Mouse (Mus musculus): ENCODE data around the gene Amer2. TPM values are rescaled to one million over a fixed set of nuclear protein-coding genes. Genes with fewer than 3 reads are reported as not detected.
"Not testable (repeated sequence)": the region's sequence is repeated elsewhere in the genome, so short reads cannot be mapped to it uniquely, and the experiment has no call there.

The Amer2 gene
- total RNA-seq (2021) = not detected
- long read RNA-seq, experiment 1 = 0 reads
- long read RNA-seq, experiment 2 = 0 reads

DNA sequence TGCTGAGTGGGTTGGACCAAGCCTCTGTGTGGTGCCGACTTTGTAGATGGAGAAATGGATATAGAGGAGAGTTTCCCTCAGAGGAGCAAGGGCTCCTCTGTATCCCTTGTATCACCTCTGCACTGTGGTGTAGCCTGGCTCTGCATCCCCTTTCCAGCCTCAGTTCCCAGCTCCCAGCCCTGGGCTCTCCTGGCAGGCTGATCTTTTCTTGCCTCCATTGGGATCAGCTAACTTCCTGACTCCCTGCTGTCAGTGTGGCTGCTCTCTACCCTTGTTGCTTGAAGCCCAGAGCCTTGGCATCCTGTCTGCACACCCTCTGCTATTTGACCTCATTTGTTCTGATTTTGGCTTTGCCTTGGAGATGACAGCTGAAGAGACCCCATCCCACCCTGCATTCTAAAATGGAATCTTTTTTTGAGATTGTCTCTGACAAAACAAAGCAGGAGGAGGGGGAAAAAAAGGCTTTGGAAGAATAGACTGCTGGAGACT, at the start of gene Amer2:
Gene Amer2, plus strand, starts transcription at position 439 of the 489 bp plus-strand sequence.
- DNase-seq = no peak
- intact Hi-C loops (cut with DNase I) = no loop called here

DNA sequence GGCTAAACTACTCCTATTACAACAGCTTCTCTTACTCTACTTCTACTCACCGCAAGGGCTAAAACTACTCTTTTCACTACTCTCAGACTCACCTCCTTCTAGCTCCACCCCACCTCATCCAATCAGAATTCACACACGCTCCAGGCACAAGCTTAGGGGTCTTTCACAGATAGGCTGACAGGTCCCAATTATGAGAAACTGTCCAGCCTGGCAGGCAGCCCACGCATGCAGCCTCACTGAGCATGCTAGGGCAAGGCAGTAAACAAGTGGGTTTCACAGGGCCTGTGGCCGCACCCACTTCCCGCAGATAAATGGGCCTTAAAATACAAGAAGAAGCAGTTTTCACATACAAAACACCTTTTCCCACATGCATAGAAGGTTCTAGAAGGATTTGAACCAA, 33.1 kb upstream of the Amer2 start:
- intact Hi-C loops (cut with DNase I) = not testable (repeated sequence)

DNA sequence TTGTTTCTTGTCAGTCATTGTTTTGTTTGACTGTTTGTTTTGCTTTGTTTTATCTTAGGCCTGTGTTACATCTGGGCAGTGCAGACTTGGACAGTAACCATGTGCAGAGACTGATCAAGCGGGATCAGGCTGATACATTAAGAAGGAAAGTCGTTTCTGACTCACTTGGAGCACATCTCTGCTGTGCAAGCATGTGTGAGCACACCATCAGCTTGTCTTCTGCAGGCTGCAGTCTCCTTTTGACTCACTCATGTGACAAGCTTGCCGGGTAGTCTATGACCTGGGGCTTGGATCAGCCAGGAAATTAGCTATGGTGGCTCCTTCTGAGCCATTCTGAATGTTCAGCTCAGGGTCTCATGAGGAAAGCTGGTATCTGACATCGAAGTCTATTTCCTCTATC, 32.5 kb upstream of the Amer2 start:
- DNase-seq = no peak
- intact Hi-C loops (cut with DNase I) = no loop called here

More for the DNA sequence above, 33.1 kb upstream of the Amer2 start:
- not testable (repeated sequence) for DNase-seq

DNA sequence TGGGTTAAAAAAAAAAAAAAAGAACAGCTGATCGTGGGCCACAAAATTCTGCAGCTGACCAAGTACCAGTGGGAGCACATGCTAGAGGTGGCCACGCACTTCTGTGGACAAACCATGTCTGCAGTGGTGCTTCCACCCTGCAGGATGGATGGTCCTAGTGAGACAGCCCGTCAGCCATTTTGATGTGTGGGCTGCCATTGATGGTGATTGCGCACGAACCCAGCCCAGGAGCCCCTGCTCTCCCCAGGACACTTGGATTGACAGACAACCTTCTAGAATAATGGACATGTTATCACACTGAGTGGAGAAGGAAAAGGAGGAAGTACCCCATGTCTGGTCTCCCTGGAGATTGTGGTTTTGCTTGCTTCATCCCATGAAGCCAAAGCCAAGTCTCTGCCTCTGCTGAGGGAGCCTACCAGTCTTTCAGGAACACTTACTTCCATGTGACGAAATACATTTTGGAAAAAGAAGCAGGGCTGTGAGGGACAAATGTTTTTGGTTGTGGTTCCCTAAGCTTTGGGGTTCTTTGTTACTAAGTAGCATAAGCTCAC, 27.7 kb upstream of the Amer2 start:
- DNase-seq = no peak

DNA sequence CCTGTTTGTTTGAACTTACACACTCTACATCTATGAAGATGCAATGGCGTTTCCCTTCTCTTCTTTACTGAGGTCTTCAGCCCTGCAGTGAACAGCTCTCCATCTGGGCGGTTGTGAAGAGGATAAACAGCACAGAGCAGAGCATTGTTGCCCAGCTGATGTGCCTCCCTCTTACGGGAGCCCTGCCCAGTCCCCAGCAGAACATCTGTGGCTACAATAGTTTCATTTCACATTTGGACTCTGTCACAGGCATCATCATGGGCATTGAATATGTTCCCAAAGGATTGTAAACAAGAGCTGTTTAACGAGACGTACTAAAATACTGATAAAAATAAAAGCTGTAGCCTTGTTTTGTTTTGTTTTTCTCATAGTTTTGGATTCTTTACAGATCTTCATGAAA, 14.7 kb upstream of the Amer2 start:
- intact Hi-C loops (cut with DNase I) = no loop called here
- DNase-seq = no peak

More for the DNA sequence above, 27.7 kb upstream of the Amer2 start:
- intact Hi-C loops (cut with DNase I) = no loop called here

DNA sequence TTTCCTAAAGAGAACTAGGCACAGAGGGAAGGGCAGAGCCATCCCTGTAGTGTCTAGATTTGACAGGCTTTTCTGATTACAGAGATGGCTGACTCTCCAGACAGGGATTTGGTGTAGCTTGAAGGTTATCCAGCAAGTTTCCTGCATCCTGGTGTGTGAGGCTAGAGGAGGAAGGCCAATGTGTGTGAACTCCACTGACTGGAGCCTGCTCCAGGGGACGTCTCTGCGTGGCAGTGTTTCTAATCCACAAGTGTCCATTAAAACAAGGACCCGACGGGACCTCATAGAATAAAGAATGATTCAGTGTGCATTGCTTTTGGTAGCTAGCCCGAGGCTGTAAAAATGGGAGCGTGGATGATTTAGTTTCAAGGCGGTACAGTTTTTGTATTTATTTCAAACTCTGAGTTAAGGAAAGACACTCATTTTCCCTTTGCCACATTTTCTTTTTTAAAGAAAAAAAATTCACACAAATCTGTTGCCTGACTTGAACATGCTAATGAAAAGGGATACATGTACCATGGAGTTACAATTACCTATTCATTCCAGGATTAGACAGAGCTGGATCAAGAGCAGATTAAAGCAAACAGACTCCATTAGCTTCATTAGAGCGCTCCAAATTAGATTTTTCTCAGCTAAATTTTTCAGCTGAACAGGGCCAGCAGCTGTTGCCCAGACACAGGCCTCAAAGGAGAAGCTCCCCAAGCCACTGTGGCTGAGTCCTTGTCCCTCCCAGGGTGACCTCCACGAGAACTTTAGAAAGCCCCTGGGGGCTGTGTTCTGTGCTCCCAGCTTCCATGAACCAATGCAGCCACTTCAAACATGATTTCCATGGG, 11.5 kb upstream of the Amer2 start:
- no peak for DNase-seq
- intact Hi-C loops (cut with DNase I) = no loop called here

DNA sequence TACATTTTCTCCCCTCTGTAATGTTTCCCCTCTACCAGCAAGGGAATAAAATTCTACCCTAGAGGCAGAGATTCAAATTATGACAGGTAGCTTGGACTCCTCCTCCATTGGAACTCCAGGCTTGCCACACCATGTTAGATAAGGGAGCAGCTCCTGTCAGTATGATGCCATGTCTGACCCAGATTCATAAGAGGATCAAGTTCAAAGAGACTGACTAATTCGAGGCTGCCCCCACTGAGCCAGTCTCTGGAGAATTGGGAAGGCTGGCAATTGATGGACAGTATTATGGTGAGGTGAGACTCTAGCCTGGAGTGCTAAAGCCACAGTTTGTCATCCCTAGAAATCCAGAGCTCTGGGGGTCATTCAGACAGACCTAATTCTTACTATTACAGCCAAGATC, 6.3 kb upstream of the Amer2 start:
- DNase-seq = no peak
- intact Hi-C loops (cut with DNase I) = no loop called here

DNA sequence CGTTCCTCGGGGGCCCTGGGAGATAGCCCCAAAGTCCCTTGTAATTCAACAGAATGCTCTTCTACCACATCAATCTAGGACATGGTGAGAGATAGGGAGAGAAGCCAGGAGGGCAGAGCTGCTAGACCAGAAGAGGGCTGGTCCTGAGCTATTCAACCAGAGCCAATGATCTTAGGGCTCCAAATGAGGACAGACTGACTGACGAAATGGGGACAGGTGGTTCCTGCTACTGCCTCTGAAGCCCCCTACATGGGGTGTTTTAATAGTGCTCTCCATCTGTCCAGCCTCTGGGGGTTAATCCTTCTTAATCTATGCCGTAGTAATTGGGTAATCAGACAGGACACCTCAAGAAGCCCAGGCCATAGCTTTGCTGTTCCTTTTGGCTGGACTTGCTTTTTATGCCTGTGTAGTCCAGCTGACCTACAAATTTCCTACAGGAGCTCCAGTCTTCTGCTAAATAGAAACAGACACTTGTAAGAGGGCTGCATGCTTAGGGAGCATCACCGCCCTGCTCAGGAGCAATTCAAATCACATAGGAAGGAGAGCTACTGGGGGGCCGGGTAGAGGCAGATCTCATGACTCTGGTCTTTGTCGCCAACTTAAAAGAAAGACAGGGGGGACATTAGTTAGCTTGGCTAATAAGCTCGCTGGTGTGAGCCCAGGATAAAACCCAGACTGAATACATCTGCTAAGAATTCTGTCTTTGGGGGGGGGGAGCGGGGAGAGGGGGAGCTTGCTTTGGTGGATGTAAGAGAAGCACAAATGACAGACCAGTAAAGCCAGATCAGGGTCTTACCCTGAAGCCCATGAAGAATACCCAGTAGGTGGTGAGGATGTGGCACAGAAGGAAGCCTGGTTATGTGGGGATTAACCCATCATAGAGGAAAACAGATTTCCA, 4.0 kb upstream of the Amer2 start:
- no peak for DNase-seq
- intact Hi-C loops (cut with DNase I) = no loop called here

DNA sequence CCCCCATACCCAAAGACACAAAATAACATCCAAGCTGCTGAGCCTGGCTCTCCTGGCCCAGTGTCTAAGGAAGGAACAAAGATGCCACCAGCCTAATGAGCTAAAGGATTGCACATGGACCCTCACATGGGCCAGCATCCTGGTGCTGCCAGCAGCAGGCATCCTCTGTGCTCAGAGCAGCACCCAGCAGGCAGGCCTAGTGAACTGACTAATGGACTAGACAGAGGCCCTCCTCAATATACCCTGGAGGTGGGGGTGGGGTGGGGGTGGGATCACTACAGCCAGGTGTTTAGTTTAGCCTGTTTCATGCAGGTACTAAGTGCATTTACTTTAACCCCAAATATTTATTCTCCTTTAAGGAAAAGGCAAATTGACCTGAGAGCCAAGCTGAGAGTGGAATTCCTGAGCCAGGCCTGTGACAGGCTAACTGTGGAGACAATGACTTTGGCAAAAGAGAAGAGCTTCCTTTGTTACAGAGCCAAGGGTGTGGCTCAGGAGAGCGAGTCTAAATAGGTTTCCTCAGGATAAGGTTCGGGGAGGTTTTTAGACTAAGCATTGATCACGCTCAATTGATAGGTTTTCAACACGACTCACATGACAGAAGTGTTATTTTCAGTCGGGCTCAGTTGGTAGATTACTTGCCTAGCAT, 3.3 kb upstream of the Amer2 start:
- intact Hi-C loops (cut with DNase I) = no loop called here

DNA sequence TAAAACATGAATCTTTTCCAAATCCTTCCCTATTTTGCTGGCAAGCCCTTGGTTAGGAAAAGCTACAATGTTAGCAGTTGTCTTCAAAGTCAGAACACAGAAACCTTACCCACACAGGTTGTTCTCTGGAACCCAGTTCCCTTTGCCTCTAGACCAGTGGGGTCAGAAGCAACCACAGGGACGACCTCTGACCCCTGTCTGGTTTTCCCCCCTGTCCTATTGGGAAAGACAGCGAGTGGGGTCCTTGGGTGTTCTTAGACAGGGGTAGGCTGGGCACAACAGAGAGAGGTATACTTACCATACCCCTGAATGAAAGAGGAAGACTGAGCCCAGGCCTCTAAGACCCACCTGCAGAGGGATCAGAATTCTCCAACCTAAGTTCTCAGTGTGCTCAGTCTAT, 4.0 kb downstream of the Amer2 start:
- DNase-seq = no peak
- intact Hi-C loops (cut with DNase I) = no loop called here

More for the DNA sequence above, 3.3 kb upstream of the Amer2 start:
- DNase-seq = no peak

DNA sequence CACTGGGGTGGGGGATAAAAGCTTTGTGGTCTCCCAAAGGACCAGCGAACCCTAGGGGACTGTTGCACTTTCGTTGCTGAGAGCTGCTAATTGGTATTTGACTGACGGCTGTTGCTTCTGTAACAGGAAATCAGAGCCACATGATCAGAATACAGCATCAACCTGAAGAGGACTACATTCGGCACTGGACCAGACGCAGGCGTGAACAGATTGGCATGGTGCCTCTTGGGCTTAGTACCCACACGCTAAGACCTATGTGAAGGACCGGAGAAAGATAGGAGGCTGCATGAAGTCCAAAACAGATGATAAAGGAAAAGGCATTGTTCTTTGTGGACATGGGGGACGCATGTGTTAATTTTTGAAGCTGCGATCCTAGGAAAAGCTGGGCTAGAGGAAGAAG, 4.5 kb downstream of the Amer2 start:
- intact Hi-C loops (cut with DNase I) = no loop called here
- no peak for DNase-seq

DNA sequence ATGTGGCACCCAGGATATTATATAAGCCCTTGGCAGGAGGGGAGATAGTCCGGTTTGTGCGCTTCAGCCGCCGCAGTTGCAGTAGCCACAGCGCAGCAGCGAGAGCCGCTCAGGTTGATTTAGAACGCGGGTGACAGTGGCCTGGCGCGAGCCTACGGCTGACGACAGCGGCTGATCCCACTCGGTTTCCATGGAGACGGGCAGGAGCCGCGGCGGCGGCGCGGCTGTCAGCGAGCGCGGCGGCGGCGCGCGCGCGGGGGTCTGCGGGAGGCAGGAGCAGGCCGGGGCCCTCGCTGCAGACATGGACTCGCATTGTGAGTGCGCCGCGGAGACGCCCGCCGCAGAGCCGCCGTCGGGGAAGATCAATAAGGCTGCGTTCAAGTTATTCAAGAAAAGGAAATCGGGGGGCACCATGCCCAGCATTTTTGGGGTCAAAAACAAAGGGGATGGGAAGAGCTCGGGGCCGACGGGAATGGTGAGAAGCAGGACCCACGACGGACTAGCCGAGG, 5.1 kb downstream of the Amer2 start:
- peak; percentile 25 to 34 for DNase-seq
- intact Hi-C loops (cut with DNase I) = no loop called here

DNA sequence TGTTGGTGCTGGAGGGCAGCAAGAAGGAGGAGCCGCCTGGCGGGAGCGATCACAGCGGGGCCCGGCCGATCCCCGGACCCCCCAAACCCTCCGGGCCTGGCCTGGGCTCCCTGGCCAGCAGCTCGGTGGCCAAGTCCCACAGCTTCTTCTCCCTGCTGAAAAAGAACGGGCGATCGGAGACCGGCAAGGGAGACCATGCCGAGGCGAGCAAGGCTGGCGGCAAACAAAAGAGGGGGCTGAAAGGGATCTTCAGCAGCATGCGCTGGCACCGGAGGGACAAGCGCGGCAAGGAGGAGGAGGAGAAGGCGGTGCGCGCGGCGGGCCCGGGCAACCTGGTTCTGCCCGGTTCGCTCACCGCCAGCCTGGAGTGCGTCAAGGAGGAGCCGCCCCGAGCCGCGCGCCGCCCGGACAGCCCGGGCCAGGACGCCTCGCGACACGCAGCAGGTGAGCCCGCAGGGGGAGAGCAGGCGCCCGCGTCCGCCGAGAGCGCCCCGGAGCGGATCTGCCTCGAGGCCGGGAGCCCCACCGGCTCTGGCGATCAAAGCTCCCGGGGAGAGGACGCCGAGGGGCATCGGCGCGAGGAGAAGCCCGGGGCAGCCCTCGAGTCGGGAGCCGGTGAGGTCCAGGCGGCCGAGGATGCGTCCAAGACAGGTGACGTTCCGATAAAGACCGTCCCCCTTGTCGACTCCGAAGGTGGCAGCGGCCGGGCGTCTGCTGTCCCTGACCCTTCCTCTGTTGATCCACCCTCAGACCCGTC, 5.7 kb downstream of the Amer2 start:
- DNase-seq = peak; percentile 13
- intact Hi-C loops (cut with DNase I) = no loop called here

DNA sequence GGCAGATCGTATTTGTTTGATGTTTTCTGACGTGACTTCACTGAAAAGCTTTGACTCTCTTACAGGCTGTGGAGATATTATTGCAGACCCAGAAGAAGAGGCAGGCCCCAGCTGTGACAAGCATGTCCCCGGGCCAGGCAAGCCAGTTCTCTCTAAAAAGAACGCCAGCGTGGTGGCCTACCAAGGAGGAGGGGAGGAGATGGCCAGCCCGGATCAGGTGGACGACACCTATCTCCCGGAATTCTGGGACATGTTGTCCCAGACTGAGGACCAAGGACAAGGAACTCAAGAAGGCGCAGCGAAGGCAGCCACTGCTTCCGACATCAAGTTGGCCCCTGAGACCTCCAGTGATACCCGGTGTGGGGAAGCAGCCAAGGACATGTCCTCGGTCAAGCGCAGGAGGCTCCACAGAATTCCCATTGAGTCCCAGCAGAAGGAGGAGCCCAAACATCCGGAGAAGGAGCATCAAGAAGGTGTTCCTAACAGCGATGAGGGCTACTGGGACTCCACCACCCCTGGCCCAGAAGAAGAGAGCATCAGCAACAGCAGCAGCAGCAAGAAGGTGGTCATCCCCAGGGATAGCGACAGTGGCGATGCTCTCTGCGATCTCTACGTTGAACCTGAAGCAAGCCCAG, 6.4 kb downstream of the Amer2 start:
- peak in 1 of 2 experiments; percentile 2 for DNase-seq
- intact Hi-C loops (cut with DNase I) = no loop called here

DNA sequence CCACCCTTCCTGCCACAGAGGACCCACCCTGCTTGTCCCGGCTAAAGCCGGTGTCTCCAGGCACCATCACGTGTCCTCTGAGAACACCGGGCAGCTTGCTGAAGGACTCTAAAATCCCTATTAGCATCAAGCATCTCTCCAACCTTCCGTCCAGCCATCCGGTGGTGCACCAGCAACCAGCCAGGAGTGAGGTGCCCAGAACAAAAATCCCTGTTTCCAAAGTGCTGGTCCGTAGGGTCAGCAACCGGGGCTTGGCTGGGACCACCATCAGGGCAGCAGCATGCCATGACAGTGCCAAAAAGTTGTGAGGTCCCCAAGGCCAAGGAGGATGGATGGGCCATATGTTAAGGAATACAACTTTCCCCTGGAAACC, 6.9 kb downstream of the Amer2 start:
- DNase-seq = no peak
- intact Hi-C loops (cut with DNase I) = no loop called here

DNA sequence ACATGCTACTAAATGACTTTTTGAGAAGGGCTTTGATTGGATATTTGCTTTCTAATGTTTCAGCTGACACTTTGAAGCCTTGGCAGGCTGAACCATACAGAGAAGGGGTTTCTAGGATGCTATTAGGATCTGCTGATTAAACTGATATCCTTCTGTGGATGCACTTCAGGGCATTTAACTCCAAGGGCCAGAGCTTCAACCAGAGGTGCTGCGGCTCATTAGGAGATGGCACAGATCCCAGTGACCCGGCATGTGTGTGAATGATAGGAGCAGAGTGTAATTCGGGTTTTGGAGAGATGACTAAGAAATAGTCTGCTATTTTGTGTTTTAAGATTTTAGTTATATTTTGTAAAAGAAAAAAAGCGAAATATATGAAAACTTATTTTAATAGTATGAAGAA, 8.6 kb downstream of the Amer2 start:
- intact Hi-C loops (cut with DNase I) = no loop called here
- DNase-seq = no peak

DNA sequence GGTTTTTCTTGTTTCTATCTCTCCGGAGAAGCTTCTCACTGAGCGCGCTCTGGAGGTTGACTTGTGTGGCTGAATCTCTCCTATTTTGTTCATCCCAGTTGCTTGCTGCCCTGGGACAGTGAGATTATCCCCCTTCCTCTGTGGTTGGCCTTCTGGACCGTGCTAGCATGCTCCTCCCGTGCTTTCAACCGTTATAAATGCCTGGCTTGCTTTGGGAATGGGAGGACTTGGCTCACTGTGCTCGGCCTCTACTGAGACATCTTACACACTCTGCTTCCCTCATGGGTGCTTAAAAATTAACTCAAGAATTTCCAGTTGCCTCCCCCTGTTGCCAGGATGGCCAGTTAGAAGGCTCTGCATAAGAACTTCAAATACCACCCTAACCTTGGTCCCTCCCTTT, 10.8 kb downstream of the Amer2 start:
- DNase-seq = no peak
- intact Hi-C loops (cut with DNase I) = no loop called here

DNA sequence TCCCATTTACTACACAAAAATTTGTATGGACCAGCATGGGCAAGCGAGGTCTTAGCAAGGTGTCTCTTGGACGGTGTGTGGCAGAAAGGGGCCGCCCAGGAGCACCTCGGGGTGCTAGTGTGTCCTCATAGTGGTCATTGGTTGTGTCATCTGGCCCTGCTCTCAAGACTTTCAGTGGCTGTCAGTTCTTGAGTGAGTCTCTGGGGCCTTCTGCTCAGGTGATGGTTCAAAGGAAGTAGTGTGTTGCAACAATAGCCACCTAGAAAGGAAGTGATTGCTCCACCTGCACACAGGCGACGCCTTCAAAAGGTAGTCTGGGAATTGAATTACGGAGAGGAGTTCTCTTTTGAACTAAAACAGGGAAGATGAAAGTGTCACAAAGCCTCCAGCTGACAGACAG, 11.2 kb downstream of the Amer2 start:
- intact Hi-C loops (cut with DNase I) = no loop called here

DNA sequence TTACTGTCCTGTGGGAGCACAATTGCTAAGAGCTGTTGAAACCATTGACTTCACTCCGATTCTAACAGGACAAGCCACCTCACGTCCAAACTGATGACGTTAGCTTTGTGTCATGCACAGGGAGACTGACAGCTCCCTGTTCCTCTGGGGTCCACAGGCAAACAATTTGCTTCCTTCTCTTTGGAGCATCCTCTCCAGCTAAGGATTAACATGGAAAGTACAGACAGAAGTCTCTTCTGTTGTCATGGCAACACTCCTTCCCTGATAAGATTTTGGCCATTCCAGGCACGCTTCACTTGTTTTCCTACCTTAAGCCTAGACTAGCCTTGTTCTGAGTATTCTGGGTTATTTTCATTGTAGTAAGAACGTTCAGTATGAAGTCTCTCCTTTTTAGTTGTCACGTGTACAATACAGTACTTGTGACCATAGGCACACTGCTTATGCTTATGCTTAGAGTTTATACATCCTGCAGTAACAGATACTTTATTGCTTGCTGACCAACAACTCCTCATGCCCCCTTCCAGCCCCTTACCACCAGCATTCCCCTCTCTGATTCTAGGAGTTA, 12.1 kb downstream of the Amer2 start:
- DNase-seq = no peak
- intact Hi-C loops (cut with DNase I) = no loop called here

More for the DNA sequence above, 11.2 kb downstream of the Amer2 start:
- no peak for DNase-seq
